Mouse (Mus musculus): ENCODE measurements at regions not wholly inside any gene's neighbourhood (a gene's known extent, or its start where the extent isn't known, plus 50 kb on each side); places are given as distances from the start of the nearest gene placed in this dataset.

- no peak for ATAC-seq (ENCODE audit: insufficient read depth)
- WGBS (ENCODE audit: insufficient replicate concordance): 55% methylated on average over 9 of the region's 9 CpGs
Observed at GRCm38 (mm10) chr9:101509196-101509595, 257.6 kb upstream of the Ppp2r3a start.

GRCm38 (mm10) chr9:101507023-101507690 is 255.6 kb upstream of the Ppp2r3a start:
- H3K27ac ChIP-seq: no peak overlapping the region
- no peaks in the 10 kb centered on the region for H3K4me1 ChIP-seq (replicated peaks; ENCODE audit: control insufficient read depth in 2 of 2, insufficient read depth in 2 of 2, low read length in 1 of 2)
- no peak overlapping the region for H3K4me2 ChIP-seq (ENCODE audit: low read depth)
- H3K9ac ChIP-seq (replicated peaks): no peak overlapping the region
- no peak overlapping the region for H3K4me3 ChIP-seq (ENCODE audit: insufficient read depth in 1 of 2, low read depth in 2 of 2, low read length in 2 of 2)
- ATAC-seq (ENCODE audit: insufficient read depth) (no peak), DNase-seq (ENCODE audit: low read depth in 3 of 3, low spot score in 3 of 3) (no peak)
- no peaks in the 10 kb centered on the region for H3K9me3 ChIP-seq (ENCODE audit: control insufficient read depth, low read length)
- 67% methylated on average over 6 of the region's 6 CpGs for WGBS (ENCODE audit: insufficient replicate concordance)
- H3K27me3 ChIP-seq (ENCODE audit: control insufficient read depth, insufficient read depth, low read length): no peaks in the 10 kb centered on the region
- TF ChIP-seq EP300 (IDR thresholded peaks at IDR 0.05; ENCODE audit: low read depth) (no peak), CTCF (IDR thresholded peaks at IDR 0.05; ENCODE audit: low read depth) (no peak)
- no peaks in the 10 kb centered on the region for H3K36me3 ChIP-seq (replicated peaks; ENCODE audit: control insufficient read depth, insufficient read depth, low read depth)

More at GRCm38 (mm10) chr9:101509196-101509595, 257.6 kb upstream of the Ppp2r3a start:
- DNase-seq (ENCODE audit: low read depth in 3 of 3, low spot score in 3 of 3): no peak
- Histone ChIP-seq H3K36me3 (replicated peaks; ENCODE audit: control insufficient read depth, insufficient read depth, low read depth) (no peaks in the 10 kb centered on the region), H3K27ac (no peak overlapping the region), H3K4me3 (ENCODE audit: insufficient read depth in 1 of 2, low read depth in 2 of 2, low read length in 2 of 2) (no peak overlapping the region), H3K4me1 (replicated peaks; ENCODE audit: control insufficient read depth in 2 of 2, insufficient read depth in 2 of 2, low read length in 1 of 2) (no peaks in the 10 kb centered on the region), H3K4me2 (ENCODE audit: low read depth) (no peak overlapping the region), H3K9me3 (ENCODE audit: control insufficient read depth, low read length) (no peaks in the 10 kb centered on the region), H3K27me3 (ENCODE audit: control insufficient read depth, insufficient read depth, low read length) (no peaks in the 10 kb centered on the region), H3K9ac (replicated peaks) (no peak overlapping the region)
- TF ChIP-seq CTCF (IDR thresholded peaks at IDR 0.05; ENCODE audit: low read depth) (no peak), EP300 (IDR thresholded peaks at IDR 0.05; ENCODE audit: low read depth) (no peak)

- Histone ChIP-seq H3K27me3 (ENCODE audit: control insufficient read depth, insufficient read depth, low read length) (no peaks in the 10 kb centered on the region), H3K4me2 (ENCODE audit: low read depth) (no peak overlapping the region), H3K27ac (no peak overlapping the region), H3K9ac (replicated peaks) (no peak overlapping the region), H3K4me1 (replicated peaks; ENCODE audit: control insufficient read depth in 2 of 2, insufficient read depth in 2 of 2, low read length in 1 of 2) (0 out of 4 replicates have a peak, but pooled peaks cover 0 to 2% of the 10 kb centered on the region in 2 experiments), H3K4me3 (ENCODE audit: insufficient read depth in 1 of 2, low read depth in 2 of 2, low read length in 2 of 2) (no peak overlapping the region), H3K36me3 (replicated peaks; ENCODE audit: control insufficient read depth, insufficient read depth, low read depth) (no peaks in the 10 kb centered on the region), H3K9me3 (ENCODE audit: control insufficient read depth, low read length) (no peaks in the 10 kb centered on the region)
- peak; percentile 65; the same call in 1 of the 2 replicates for ATAC-seq (ENCODE audit: insufficient read depth)
- WGBS (ENCODE audit: insufficient replicate concordance): 49% methylated on average over 16 of the region's 16 CpGs
- DNase-seq (ENCODE audit: low read depth in 3 of 3, low spot score in 3 of 3): peak in 1 of 3 experiments; percentile 1
- TF ChIP-seq CTCF (IDR thresholded peaks at IDR 0.05; ENCODE audit: low read depth) (no peak), EP300 (IDR thresholded peaks at IDR 0.05; ENCODE audit: low read depth) (peak; percentile 49)
Observed at GRCm38 (mm10) chr9:101501706-101502465, 250.3 kb upstream of the Ppp2r3a start.

- H3K4me3 ChIP-seq (ENCODE audit: insufficient read depth in 1 of 2, low read depth in 2 of 2, low read length in 2 of 2): no peak overlapping the region
- H3K4me2 ChIP-seq (ENCODE audit: low read depth): no peak overlapping the region
- no peak for DNase-seq (ENCODE audit: low read depth in 3 of 3, low spot score in 3 of 3)
- H3K9me3 ChIP-seq (ENCODE audit: control insufficient read depth, low read length): no peaks in the 10 kb centered on the region
- 0 out of 4 replicates have a peak, but pooled peaks cover 0 to 2% of the 10 kb centered on the region in 2 experiments for H3K4me1 ChIP-seq (replicated peaks; ENCODE audit: control insufficient read depth in 2 of 2, insufficient read depth in 2 of 2, low read length in 1 of 2)
- TF ChIP-seq EP300 (IDR thresholded peaks at IDR 0.05; ENCODE audit: low read depth) (no peak), CTCF (IDR thresholded peaks at IDR 0.05; ENCODE audit: low read depth) (no peak)
- H3K27me3 ChIP-seq (ENCODE audit: control insufficient read depth, insufficient read depth, low read length): no peaks in the 10 kb centered on the region
- no peak for ATAC-seq (ENCODE audit: insufficient read depth)
- no peak overlapping the region for H3K9ac ChIP-seq (replicated peaks)
- no peak overlapping the region for H3K27ac ChIP-seq
- WGBS (ENCODE audit: insufficient replicate concordance): 56% methylated on average over 3 of the region's 3 CpGs
- no peaks in the 10 kb centered on the region for H3K36me3 ChIP-seq (replicated peaks; ENCODE audit: control insufficient read depth, insufficient read depth, low read depth)
Observed at GRCm38 (mm10) chr9:101501036-101501435, 249.4 kb upstream of the Ppp2r3a start.

GRCm38 (mm10) chr9:101498721-101499120 is 247.1 kb upstream of the Ppp2r3a start:
- ATAC-seq (ENCODE audit: insufficient read depth) (no peak), DNase-seq (ENCODE audit: low read depth in 3 of 3, low spot score in 3 of 3) (no peak)
- Histone ChIP-seq H3K36me3 (replicated peaks; ENCODE audit: control insufficient read depth, insufficient read depth, low read depth) (no peaks in the 10 kb centered on the region), H3K9ac (replicated peaks) (no peak overlapping the region), H3K27ac (no peak overlapping the region), H3K9me3 (ENCODE audit: control insufficient read depth, low read length) (no peaks in the 10 kb centered on the region), H3K4me1 (replicated peaks; ENCODE audit: control insufficient read depth in 2 of 2, insufficient read depth in 2 of 2, low read length in 1 of 2) (0 out of 4 replicates have a peak, but pooled peaks cover 0 to 2% of the 10 kb centered on the region in 2 experiments), H3K27me3 (ENCODE audit: control insufficient read depth, insufficient read depth, low read length) (no peaks in the 10 kb centered on the region), H3K4me2 (ENCODE audit: low read depth) (no peak overlapping the region), H3K4me3 (ENCODE audit: insufficient read depth in 1 of 2, low read depth in 2 of 2, low read length in 2 of 2) (no peak overlapping the region)
- 68% methylated on average over 5 of the region's 5 CpGs for WGBS (ENCODE audit: insufficient replicate concordance)
- TF ChIP-seq CTCF (IDR thresholded peaks at IDR 0.05; ENCODE audit: low read depth) (no peak), EP300 (IDR thresholded peaks at IDR 0.05; ENCODE audit: low read depth) (no peak)

All from liver, embryonic 14.5 days (tissue).